Mouse (Mus musculus): ENCODE data around the gene Gm28047.

The Gm28047 gene

DNA sequence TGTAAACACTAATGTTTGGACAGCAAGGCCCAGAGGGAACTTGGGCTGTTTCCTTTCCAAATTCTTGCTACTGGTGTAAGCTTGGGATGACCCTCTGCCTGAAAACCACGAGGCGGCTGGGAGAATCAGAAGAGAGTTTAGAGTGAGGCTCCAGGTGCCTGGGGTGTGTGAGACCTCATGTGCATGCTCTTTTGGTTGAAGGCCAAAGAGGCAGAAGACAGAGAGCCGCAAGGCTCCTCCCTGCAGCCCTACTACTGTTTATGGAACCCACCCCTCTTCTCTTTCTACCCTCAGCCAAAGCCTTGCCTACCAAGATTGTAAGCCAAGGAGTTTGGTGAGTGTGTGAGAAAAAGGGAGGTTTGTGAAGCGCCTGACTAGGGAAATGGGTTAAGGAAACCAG lies 109.1 kb downstream of the Gm28047 start:
- no peak for DNase-seq (ENCODE audit: low read depth, low spot score)

DNA sequence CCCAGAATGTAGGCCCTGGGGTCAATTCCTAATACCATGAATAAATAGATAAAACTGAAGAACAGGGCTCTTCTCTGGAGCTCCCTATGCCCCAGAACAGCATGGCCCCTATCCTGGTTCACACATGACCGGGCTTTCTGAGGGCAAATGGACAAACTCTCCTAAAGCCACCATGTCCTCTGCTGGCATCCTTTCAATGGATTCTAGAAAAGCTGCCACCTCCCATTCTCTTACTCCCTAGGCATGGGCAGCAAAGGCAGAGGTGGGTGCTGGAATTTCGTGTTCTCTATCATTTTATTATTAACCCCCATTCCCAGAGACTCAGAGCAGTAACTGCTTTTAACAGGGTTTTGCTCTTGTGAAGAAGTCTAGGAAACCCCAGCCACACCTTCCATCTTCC lies 109.6 kb downstream of the Gm28047 start:
- no peak for DNase-seq (ENCODE audit: low read depth, low spot score)

- peak; percentile 41 for DNase-seq (ENCODE audit: low read depth, low spot score)
These were observed 111.9 kb downstream of the Gm28047 start for GRCm38 (mm10) chr15:102513004-102513403.

DNA sequence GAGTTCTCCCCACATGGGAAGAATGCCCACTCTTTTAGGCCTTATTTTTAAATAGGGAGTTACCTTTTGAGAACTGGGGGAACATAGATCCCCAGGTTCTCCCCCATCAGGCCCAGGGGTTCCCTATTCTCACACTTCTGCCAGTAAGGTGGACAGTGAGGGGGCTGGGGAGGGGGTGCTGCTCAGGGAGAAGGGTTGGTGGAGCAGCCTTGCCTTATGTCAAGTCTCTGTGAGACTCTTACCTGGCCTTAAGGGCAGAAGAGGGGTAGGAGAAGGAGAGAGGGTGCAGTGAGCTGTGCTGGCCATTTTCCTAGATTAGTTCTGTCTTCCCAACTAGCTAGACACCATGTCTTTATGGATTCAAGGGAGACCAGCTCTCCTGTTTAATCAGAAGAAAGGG lies 112.4 kb downstream of the Gm28047 start:
- DNase-seq (ENCODE audit: low read depth, low spot score) = no peak

DNA sequence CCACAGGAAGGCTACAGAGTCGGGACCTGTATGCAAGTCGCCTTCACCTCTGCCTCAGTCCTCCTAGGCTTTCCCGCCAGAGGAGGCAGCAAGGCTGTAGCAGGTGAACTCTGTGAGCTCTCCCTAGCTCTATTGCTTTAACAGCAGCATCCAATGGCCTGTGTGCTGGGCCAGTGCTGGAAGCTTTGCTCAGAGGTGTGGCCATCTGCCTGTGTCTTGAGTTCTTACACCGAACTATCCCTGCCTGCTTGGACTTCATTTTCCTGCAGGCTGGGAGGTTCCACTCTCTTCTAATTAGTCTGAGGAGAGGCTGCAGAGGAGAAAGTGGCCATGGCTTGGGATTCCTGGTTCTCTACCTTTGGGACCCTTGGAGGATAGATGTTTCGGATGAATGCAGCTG lies 112.9 kb downstream of the Gm28047 start:
- DNase-seq (ENCODE audit: low read depth, low spot score) = no peak

DNA sequence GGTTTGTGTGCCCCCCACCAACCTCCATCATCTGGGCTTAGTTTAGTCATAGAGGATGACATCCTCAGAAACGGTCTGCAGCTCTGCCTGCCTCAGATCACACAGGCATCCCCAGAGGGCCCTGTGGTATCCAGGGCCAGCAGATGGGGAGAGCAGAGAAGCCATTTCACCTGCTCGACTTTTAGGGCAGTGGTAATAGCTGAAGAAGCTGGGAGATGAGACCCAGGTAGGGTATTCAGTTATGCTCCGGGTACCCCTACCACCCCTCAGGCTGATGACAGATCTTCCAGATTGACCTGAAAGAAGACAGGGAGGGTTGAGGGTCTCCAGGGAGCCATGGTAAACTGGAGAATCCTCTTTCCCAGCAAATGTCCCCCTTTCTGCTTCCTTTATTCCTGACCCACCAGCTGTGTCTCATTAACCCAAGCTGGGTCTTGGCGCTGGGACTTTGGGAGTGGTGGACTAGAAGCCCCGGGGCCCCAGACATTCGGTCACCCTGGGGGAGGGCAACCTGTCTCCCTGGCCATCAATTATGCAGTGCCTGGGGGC lies 113.5 kb downstream of the Gm28047 start:
- DNase-seq (ENCODE audit: low read depth, low spot score) = no peak

GRCm38 (mm10) chr15:102510590-102511284 lies 114.1 kb downstream of the Gm28047 start:
- peak; percentile 84 for DNase-seq (ENCODE audit: low read depth, low spot score)

DNA sequence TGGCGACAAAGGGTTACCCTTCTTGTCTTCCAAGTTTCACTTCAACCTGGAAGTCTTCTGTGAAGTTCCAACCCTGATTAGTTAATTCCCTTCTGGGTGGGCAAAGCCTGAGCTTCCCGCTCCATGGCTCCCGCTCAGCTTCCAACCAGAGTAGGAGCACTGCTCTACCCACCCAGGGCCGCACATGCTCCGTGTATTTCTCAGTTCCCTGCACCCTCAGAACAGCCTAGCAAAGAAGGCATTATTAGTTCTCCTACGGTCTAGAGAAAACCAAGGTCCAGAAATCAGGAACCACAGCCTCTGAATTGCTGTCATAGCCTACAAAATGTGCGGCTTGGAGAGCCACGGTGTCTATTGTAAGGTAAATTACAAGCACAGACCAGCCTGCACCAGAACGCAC lies 114.8 kb downstream of the Gm28047 start:
- DNase-seq (ENCODE audit: low read depth, low spot score) = no peak

DNA sequence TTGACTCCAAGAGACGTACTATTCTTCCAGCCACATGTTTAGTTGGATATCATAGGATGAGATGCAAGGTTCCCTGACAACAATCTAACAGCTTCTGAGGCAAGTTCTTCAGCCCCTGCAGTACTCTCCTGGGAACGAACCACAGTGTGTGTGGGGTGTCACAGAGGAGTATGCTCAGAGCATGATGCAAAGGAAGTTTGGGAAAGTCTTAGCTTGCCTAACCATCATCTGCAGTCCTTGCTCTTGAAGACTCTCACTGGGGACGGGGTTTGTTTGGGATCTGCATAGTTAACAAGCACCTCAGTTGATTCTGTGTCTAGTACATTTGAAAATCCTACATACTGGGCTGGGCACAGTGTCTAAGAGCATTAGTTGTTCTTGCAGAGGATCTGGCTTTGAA lies 116.5 kb downstream of the Gm28047 start:
- DNase-seq (ENCODE audit: low read depth, low spot score) = no peak

DNA sequence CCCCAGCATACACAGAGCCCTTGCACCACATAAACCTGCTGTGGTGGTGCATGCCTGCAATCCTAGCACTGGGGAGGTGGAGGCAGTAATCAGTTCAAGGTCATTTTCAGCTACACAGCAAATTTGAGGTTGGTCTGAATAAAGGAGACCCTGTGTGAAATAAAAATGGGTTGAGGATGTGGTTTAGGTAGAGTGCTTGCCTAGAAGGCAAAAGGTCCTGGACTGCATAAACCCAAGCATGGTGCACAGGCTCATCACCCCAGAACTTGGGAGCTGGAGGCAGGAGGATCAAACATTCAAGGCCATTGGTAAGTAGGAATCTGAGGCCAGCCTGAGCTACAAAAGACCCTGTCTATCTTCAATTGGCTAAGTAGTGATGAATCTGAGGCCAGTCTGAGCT lies 117.3 kb downstream of the Gm28047 start:
- no peak for DNase-seq (ENCODE audit: low read depth, low spot score)

DNA sequence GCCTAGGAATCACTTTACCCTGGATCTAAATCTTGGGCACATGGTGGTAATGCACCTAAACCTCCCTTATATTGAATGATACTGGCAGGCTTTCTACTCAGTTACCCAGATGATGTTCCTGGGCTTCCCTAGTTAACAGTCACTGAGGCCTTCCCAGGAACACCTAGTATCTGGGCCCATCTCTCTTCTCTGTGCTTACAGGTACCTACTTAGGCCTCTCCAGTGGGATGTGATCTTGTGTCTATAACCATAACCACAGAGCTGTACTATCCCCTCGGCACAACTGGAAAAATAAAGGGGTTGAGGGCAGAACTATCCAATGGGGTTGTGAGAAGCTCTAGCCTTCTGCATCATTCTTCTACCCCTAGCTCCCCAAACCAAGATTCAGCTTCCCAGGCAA lies 118.0 kb downstream of the Gm28047 start:
- DNase-seq (ENCODE audit: low read depth, low spot score) = no peak

DNA sequence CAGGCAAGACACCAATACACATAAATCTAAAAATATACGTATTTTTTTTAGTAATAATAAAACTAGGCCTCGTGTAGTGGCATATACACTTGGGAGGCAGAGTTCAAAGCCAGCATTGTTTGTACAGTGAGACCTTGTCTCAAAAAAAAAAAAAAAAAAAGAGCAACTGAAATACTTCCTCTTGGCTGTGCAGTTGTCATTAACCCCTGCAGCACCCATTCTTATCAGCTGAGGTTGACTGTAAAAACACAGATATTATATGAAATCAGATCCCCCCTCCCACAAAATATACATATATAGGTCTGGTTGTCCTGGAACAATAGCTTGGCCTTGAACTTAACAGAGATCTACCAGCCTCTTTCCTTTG lies 118.4 kb downstream of the Gm28047 start:
- DNase-seq (ENCODE audit: low read depth, low spot score) = no peak

DNA sequence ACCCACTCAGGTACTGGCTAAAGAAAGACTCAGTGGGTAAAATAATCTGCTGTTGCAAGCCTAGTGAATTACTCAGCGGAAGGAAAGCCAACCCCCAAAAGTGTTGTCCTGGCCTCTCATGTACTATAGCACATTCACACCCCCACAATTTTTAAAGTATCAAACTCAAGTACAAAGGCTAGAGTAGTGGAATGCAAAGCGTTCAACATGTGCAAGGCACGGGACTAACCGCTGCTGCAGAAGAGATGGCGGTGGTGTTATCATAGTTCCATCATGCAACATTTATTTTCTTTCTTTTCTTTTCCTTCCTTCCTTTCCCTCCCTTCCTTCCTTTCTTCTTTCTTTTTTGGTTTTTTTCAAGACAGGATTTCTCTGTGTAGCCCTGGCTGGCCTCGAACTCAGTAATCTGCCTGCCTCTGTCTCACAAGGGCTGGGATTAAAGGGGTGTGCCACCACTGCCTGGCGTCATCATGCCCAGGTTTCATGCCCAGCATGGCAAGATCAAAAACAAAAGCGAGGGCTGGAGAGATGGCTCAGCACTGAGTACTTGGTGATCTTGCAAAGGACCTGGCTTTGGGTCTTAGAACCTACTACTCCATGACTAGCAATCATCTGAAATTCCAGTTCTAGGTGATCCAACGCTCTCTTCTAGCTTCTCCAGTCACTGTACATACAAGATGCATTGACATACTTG lies 119.0 kb downstream of the Gm28047 start:
- no peak for DNase-seq (ENCODE audit: low read depth, low spot score)

- DNase-seq (ENCODE audit: low read depth, low spot score) = no peak
These were observed 119.6 kb downstream of the Gm28047 start for GRCm38 (mm10) chr15:102505073-102505769.

DNA sequence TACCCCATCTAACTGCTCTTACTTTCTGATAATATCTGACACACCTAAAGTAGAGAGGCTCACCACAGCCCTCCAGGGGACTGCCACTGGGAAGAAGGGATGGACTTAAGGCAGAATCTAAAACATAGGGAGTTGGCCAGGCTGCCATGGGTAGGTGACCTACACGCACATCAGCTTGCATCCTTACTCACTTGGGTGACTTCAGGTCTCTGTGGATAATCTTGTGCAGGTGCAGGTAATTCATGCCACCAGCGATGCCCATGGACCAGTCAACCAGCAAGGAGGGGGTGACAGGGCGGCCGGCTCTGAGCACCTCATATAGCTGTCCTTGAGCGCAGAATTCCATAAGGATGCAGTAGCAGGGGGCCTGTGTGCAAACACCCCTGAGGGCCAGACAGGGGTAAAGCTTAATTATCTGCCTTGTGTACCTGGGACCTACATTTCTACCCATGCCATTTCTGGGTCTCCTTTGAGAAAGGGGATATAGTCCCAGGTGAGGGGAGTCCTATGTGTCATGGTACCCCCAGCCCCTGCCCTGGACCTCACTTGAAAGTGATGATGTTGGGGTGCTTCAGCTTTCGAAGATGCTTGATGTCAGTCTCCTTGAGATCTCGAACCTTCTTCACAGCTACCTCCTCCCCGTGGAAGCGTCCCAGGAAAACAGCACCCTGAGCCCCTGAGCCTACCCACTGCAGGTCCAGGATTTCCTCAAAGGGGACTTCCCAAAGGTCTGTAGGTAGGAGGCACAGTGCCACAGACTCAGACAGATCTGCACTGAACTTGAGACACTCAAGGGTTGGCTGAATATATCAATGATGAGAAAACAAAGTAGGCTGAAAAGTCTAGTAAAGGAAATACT lies 120.7 kb downstream of the Gm28047 start:
- DNase-seq (ENCODE audit: low read depth, low spot score) = no peak

DNA sequence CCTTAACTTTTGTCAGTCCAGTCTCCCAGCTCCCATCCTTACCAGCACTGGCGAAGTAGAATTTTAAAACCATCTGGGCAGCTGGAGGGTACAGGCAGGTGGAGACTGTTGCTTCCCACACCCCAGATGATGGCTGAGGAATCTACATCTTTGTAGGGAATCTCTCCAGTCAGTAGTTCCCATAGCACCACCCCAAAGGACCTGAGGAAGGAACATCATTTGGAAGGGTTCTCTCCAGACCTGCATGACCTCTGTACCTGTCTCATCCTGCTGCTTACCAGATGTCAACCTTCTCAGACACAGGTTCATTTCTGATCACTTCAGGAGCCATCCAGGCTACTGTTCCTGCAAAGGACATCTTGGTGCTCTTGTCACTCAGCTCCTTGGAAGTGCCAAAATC lies 121.4 kb downstream of the Gm28047 start, which contains the start of gene Gm10337:
TSS of gene Gm10337 (plus strand) at position 276 of the 400 bp plus-strand sequence.
- DNase-seq (ENCODE audit: low read depth, low spot score) = no peak

- DNase-seq (ENCODE audit: low read depth, low spot score) = no peak
These were observed 122.5 kb downstream of the Gm28047 start for GRCm38 (mm10) chr15:102502254-102502840.

DNA sequence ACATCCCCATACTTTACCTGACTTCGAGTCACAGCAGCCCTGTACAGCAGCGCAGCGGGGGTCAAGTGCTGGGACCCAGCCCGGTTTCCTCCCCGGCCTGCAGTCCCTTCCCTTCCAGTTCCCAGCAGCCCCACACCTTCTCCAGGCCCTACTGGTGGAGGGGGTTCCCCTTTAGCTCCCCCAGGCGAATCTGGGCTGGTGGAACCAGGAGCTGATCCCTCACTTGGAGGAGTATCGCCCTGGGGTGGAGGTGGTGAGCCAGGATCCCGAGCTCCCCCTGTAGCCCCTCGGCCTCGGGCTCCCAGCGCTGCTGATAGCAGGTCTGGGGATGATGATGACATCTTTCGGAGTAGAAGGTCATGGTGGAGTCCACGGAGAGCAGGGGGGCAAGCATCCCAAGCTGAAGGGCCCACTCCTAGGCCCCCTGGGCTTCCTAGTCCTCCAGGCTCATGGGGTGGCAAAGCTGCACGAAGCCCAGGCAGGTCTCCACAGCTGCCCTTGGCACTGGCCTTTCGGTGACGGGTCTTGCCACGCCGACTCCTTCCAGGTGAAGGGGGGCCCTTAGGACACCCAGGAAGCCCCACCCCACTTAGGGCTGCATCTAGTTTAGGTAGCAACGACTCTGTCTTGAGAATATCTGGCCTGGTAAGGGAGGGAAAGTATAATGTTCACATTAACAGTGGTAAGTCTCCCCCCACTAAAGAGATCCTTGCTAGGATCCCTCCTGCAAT lies 123.6 kb downstream of the Gm28047 start:
- no peak for DNase-seq (ENCODE audit: low read depth, low spot score)

DNA sequence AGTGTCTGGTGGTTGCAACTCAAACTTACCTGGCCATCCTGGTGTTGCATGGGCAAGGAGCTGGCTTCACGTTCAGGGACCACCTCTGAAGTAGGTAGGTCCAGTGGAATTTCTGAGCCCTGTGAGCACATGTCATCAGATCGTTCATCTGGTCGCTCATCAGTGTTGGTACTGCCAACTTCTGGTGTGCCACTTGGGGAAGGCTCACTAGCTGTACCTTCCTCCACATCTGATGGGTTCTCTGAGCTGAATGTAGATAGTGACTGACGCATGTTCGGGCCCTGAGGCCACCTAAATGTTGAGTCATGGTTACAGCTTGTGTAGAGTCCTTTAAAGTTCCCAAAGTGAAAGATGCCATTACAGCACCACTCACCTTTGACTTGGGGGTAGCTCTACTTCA lies 124.4 kb downstream of the Gm28047 start:
- DNase-seq (ENCODE audit: low read depth, low spot score) = no peak

- DNase-seq (ENCODE audit: low read depth, low spot score) = no peak
These were observed 125.0 kb downstream of the Gm28047 start for GRCm38 (mm10) chr15:102499851-102500250.

Data from A20 (cell line).